Mouse (Mus musculus) bone marrow, adult 2 months (tissue): Measurements from ENCODE around the gene Gm10260.

Source experiments
- CTCF ChIP-seq: fragments of 200-500 bp; IDR thresholded peaks from 2 replicates; pipeline ENCODE4 v1.5.1; 2011; ENCODE audit warnings: low read length, control low read depth; ENCODE audit not compliant: control insufficient read depth, insufficient read depth
- POLR2A ChIP-seq: fragments of 200-500 bp; IDR thresholded peaks from 2 replicates; pipeline ENCODE4 v1.6.1; 2011; ENCODE audit warnings: low read depth, mild to moderate bottlenecking, control low read depth, low read length, borderline replicate concordance; ENCODE audit not compliant: control insufficient read depth

DNA sequence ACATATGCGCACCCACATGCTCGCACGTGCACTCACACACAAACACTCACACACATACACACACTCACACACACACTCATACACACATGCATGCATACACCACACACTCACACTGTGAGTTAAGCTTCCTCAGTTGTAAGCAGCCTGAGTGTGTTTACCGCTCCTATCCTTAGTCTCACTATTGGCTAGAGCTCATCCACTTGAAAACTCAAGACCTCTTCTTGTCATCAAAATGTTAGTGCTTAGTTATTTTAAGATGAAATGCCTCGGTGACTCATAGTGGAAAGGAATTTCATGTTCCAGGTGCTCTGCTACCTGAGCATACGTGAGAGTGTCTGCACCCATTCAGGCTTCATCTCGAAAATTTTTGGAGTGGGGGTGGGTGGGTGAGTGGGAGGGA lies 21.2 kb upstream of the Gm10260 start:
- TF ChIP-seq CTCF (no peak), POLR2A (no peak)
